Mouse (Mus musculus) adrenal gland, postnatal 25 days (tissue): ENCODE data around the gene Ssr3. TPM values are rescaled to one million over a fixed set of nuclear protein-coding genes. Genes with fewer than 3 reads are reported as not detected.

ENCODE experiments used
- total RNA-seq: library from RNA; stranded (reverse); gene quantifications from 2 replicates; pipeline ENCODE4 v1.2.3, GENCODE M21; 2021

The Ssr3 gene
- total RNA-seq, 1 experiment from 2014 or later: 165 TPM

Other genes with a start within 250 kb of the Ssr3 start
- gene Tiparp, start 135.8 kb upstream of the Ssr3 start, total RNA-seq: 9.6 and 10.0 TPM in 2 replicates